Mouse (Mus musculus) CD4-positive helper T cell, adult 2 months (primary cell): ENCODE results near the gene Gm21974.
"Not testable (repeated sequence)": the region's sequence is repeated elsewhere in the genome, so short reads cannot be mapped to it uniquely, and the experiment has no call there.

ENCODE experiments used
- DNase-seq: peaks from one replicate; pipeline ENCODE4 v3.0.0-alpha.2; 2012; ENCODE audit warnings: low read depth, missing footprints, low spot score

Gm21974 gene

DNA sequence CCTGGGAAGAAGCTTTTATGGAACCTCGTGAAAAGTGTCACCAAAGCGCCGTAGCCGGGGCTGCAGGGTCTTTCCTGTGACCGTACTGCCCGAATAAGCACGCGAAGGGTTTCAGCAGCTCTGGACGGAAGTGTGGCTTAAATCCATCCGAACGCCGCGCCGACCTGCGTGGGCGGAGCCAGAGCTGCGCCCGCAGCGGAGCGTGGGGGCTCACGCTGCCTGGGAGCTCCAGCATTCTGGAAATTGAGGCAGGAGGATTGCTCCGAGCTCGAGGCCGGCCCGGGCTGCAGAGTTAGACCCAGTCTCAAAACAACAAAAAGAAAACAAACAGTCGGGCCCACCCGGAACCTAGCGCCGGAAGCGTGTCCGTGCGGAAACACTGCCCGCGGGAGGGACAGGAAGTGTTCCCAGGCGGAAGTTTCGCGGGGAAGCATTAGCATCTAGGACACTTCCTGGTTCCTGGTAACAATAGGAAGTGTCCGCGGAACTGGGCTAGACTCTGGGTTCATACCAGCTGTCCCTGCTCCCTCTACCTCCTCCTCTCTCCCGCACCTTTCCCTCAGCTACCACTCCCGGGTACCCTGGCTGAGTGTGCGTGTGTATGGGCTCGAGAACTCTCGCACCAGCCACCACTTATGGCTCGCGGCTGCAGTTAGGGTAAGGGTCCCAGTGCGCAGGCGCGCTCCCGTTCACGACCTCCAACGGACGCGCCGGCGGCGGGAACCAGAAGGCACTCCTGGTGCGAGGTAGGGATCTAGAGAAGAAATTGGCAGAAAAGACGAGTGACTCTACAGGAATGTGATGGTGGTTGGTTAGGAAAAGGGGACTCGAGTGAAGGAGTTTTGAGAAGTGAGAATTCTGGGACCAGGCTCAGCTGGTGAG lies 18.5 kb downstream of the Gm21974 start, which contains the start of gene Zfp668:
Gene Zfp668 (minus strand): TSS at position 362 of the 882 bp plus-strand sequence.
- DNase-seq: peak; percentile 91

- peak; percentile 93 for DNase-seq
Measured at GRCm38 (mm10) chr7:127876041-127876466, 19.2 kb downstream of the Gm21974 start, which contains the start of gene Zfp646. Gene Zfp646 (plus strand): TSS chr7:127876221.

DNA sequence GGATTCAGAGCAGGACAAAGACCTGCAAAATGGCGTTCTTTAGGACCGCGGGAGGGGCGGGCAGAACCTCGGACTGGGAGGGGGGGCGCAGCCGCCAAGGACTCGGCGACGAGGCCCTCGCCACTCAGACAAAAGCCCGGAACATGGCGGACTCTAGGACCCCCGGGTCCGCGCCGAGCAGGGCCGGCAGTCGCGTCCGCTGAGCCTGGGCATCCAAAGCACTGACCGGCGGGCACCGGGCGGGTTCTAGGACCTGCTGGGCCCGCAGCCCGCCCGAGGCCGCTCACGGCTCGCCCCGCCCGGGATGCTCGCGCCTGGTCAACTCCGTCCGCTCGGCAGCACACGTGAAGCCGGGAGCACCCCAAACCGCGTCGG lies 19.6 kb downstream of the Gm21974 start:
- DNase-seq: peak; percentile 90

DNA sequence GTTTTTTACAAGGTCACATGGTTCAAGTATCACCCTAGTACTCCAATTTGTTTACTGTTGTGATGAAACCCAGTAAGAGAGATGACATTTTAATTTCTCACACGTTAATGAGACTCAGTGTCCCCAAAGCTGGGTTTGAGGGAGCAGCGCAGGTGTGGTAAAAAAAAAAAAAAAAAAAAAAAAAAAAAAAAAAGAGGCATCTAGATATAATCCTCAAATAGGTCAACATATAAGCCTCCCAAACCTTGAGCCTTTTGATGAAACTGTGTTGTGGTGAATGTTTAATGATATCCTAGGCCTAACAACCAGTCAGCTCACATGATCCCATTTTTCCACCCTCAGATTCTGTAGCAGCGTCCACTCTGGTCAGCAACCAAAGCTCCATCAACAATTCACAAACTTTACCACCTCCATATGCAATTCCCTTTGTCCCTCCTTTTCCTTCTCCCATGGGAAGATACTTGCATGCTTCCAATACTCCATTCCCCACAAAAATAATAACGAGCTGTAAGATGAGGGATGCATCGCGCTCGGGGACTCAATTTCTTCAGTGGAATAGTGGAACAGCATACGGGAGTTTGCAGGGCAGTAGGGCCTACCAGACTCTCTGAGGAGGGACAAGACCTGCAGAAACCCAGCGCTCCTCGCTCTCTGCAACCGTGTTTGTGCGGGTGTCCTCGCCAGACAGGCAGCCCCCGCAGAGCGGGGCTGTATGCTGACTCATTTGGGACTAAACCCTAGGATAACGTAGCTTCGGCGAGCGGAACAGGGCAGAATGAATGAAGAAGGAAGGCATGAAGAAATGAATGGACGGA lies 20.2 kb downstream of the Gm21974 start:
- no peak for DNase-seq

DNA sequence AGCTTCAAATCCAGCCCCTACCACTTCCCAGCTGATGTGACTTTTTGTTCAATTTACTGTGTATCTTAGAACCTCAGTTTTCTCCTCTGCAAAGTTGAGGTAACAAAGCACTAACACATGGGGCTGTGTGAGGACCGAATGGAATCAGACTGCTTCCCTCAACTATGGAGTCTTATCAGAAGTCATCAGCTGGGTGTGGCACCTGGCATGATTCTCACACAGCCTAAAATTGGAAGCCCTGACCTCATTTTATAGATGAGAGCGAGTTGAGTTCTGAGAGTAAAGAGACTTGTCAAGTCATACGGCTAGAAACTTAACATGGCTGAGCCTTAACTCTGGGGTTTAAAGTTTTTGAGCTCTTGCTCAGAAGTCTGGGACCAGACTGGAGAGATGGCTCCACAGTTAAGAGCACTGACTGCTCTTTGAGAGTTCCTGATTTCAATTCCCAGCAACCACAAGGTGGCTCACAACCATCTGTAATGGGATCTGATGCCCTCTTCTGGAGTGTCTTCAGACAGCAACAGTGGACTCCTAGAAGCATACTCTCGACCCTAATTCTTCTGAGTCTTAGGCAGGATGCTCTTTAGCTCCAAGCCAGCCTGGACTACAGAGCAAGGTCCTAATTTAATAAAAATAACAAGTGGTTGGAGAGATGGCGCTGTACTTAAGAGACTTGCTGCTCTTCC lies 25.0 kb downstream of the Gm21974 start:
- DNase-seq: no peak

DNA sequence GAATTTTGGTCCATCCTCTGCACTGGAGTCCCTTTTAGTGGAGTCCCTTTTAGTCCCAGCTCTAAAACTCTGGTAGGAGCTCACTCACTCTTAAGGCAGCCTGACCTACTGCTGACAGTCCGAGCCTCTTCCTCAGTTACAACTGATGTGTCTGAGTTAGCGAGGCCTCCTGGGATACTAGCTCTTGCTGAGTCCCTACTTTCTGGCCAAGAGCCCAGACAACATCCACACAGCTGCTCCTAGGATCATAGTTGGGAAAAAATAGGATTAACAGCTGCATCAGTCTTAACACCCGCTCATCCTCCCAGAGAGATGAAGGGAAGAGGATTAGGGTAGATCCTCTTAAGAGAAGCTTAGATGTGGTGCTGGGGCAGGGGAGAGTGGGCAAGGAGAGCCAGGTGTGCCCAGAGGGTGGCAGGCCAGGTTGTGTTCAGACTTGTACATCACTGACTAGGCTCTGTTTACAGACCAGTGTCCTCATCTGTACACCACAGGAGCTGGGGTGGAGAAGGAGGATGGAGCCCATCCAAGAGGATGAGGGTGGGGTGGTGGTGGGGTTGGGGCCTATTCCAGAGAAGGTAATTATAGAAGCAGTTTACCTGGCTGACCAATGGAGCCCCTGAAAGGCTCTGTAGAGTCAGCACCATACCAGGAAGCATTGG lies 26.0 kb downstream of the Gm21974 start:
- no peak for DNase-seq

DNA sequence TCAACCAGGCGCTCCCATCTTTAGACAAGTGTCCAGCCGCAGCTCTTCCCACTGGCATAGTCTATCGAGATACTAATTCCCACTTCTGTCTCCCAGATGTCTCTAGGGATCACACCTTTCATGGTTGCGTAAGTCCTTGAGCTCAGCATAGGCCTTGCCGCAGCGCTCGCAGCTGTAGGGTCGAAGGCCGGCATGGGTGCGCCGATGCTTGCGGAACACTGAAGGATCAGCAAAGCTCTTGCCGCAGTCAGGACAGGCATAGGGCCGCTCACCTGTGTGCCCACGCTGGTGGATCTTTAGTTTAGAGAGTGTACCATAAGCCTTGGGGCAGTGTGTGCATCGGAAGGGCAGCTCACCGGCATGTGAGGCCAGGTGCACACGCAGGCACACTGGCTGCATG lies 27.6 kb downstream of the Gm21974 start:
- no peak for DNase-seq

- DNase-seq: no peak
Measured at GRCm38 (mm10) chr7:127866434-127866833, 28.8 kb downstream of the Gm21974 start.

- no peak for DNase-seq
Measured at GRCm38 (mm10) chr7:127858258-127858657, 37.0 kb downstream of the Gm21974 start.

- no peak for DNase-seq
Measured at GRCm38 (mm10) chr7:127850906-127851305, 44.3 kb downstream of the Gm21974 start.

DNA sequence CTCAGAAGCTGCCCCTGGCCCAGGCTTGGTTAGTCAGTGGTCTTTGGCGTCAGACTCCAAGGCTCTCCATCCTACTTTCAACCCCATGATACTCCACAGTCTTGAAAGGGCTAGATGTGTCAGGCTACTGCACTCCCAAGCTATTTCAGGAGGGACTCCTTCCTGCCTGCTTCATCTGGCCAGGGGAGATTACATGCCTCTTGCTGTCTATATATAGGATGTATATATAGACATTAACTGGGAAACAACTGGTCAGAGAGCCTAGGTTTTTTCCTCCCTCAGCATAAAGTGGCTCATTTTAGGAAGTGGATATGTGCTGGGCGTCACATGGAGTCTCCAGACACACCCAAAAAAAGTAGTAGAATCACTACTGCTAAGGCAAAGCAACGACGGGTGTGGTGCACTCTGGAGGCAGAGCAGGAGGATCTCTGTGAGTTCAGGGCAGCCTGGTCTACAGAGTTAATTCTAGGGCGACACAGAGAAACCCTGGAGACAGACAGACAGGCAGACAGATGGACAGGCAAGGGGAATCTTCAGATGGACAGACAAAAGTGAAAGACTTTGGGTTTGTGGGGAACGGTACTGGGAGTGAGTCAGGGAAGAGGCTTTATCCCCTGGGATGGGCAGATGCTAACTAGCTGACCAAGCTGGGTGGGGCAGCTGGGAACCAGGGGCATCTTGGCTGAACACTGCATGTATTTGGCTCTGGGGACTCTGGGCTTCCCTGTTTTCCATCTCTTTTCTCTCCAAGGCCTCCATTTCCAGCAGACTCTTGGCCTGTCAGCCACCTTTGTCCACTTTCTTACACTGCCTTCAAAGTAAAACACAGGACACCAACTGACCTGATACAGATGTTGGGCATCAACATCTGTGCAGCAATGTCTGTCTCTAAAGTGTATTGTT lies 45.0 kb downstream of the Gm21974 start:
- no peak for DNase-seq

DNA sequence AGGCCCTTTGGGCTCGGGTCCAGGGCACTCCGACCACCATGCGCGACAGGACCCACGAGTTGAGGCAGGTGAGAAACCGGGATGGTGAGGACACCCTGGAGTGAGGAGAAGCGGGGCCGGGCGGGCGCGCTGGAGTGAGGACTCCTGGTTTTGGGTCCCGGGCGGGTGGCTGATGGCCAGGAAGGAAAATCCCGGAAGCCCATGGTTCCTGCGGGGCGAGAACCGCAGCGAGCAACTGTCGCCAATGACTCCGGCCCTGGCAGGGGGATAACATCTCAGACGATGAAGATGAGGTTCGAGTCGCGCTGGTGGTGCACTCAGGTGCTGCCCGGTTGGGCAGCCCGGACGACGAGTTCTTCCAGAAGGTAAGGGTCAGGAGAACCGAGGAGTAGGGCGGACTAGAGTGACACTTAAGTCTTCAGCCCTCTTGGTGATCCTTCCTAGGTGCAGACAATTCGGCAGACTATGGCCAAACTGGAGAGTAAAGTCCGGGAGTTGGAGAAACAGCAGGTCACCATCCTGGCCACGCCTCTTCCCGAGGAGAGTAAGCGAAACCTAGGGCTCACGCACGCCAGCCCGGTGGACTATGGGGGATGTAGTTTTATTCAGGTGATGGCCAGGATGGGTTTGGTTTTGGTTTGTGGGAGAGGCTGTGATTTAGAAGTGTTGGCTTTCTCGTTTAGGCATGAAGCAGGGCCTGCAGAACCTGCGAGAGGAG lies 53.1 kb downstream of the Gm21974 start:
- DNase-seq: peak; percentile 87

DNA sequence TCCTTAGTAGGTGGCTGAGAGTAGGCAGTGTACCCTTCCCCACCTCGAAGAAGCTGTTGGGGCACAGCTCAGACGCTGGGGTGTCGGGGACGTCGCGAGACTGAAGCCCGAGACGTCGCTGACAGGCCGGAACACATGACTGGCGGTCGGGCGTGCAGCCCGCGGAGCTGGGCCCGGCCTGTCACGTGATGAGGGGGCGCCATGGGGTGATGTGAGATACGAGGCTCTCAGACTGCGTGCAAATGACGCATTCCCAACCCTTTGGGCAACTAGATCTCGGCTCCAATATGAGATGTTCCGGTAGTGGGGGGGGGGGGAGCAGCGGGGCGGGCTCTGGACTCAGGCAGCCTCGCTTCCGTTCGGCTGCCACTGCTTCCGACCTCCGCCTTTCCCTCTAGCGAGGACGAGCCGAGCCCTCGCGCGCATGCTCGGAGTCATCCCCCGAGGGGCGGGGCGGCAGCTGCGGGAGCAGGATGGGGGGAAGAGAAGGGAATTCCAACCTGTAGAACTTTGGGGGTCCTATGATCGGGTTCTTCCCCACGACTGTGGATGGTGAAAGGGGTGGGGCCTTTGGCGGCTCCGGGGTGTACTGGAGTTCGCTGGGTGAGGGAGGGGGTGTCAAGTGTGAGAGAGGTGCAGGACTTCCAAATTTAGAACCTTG lies 53.8 kb downstream of the Gm21974 start:
- peak; percentile 96 for DNase-seq

DNA sequence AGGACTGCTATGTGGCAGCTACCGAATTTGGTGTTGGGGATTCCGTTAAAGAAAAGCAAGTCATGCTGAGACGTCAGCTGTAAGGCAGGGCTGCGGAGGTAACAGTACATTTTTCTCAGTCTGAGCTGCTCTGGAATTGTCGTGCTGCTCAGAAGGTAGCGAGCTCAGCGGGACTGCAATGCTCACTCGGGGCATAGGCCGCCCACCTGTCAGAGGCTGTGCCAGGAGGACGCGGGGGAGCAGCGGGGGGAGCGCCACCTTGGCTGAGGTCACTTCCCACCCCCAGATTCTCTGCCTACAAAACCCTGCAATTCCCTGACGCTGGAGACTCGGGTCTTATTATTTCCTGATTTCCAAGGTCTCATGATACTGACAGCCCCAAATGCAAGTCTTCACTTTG lies 54.4 kb downstream of the Gm21974 start:
- no peak for DNase-seq

DNA sequence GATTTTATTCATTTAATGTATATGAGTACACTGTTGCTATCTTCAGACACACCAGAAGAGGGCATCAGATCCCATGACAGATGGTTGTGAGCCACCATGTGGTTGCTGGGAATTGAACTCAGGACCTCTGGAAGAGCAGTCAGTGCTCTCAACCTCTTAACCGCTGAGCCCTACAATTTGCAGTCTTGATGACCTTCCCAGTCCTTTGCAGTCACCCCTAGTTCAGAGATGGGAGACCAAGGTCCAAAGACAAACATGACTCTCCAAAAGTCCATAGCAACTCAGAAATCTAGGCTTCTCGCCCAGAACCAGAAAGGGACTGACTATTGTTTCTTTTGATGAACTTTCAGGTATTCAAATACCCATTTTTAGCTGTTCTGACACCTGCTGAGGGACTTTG lies 55.2 kb downstream of the Gm21974 start:
- DNase-seq: not testable (repeated sequence)

GRCm38 (mm10) chr7:127837878-127838277 lies 57.4 kb downstream of the Gm21974 start:
- DNase-seq: not testable (repeated sequence)

DNA sequence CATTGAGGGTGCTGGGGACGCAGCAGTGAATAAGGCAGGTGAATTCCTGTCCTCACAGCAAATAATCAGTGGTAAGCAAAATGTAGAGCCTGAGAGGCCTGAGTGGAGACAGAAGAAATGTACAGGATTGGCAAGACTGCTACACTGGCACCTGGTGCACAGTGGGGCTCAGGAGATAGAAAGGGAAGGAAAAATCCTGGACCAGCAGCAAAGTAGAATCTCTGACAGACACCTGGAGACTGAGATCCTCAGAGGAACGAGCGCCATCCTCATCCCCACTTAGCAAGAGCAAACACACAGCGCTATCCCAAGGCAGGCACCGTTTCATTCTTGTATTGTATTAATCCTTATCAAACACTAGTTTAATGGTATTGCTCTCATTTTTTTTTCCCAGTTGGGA lies 57.8 kb downstream of the Gm21974 start:
- DNase-seq: no peak
